Mouse (Mus musculus): ENCODE data around the gene Gm20683. TPM values are rescaled to one million over a fixed set of nuclear protein-coding genes. Genes with fewer than 3 reads are reported as not detected.
A peak's percentile ranks its signal among the peaks of the same experiment; 100 is the strongest.

The Gm20683 gene
- polyA plus RNA-seq (2015; fragmentation: Nextera tagmentation; extraction: Ambion mirVana), result 2.7 and 2.8 TPM in 2 replicates

- H3K9ac ChIP-seq (ENCODE audit: low read depth, low read length), result no peak within 1 kb of the TSS
- H3K27ac ChIP-seq, result no peak within 1 kb of the TSS
- H3K4me3 ChIP-seq (replicated peaks; ENCODE audit: low read depth, low read length), result no peak within 1 kb of the TSS
- 89% methylated on average over 22 of the region's 22 CpGs for WGBS
- no peaks in the 10 kb centered on the region for H3K27me3 ChIP-seq (ENCODE audit: insufficient read depth, low read length)
- H3K4me2 ChIP-seq (ENCODE audit: low read length), result no peak within 1 kb of the TSS
- DNase-seq (ENCODE audit: low spot score) (no peak), ATAC-seq (replicated peaks; ENCODE audit: low FRiP score, low read depth) (no peak)
- H3K9me3 ChIP-seq (replicated peaks; ENCODE audit: low read length), result no peaks in the 10 kb centered on the region
- H3K36me3 ChIP-seq (ENCODE audit: insufficient read depth, low read length), result peaks cover 36% of the 10 kb centered on the region
- peaks cover 16% of the 10 kb centered on the region for H3K4me1 ChIP-seq (replicated peaks; ENCODE audit: insufficient read depth, low read length)
- TF ChIP-seq CTCF (IDR thresholded peaks at IDR 0.05; ENCODE audit: low read depth), result no peak
These were observed at the start of gene Gm20683 for GRCm38 (mm10) chr17:25841117-25841880. TSS of gene Gm20683 (minus strand) at chr17:25841763.

- H3K4me2 ChIP-seq (ENCODE audit: low read length), result no peak overlapping the region
- H3K27ac ChIP-seq, result no peak overlapping the region
- no peak for TF ChIP-seq CTCF (IDR thresholded peaks at IDR 0.05; ENCODE audit: low read depth)
- H3K9me3 ChIP-seq (replicated peaks; ENCODE audit: low read length), result no peaks in the 10 kb centered on the region
- no peak overlapping the region for H3K4me3 ChIP-seq (replicated peaks; ENCODE audit: low read depth, low read length)
- 84% methylated on average over 3 of the region's 3 CpGs for WGBS
- H3K9ac ChIP-seq (ENCODE audit: low read depth, low read length), result no peak overlapping the region
- H3K36me3 ChIP-seq (ENCODE audit: insufficient read depth, low read length), result peaks cover 14% of the 10 kb centered on the region; the same call in 1 of the 2 replicates
- no peaks in the 10 kb centered on the region for H3K4me1 ChIP-seq (replicated peaks; ENCODE audit: insufficient read depth, low read length)
- H3K27me3 ChIP-seq (ENCODE audit: insufficient read depth, low read length), result no peaks in the 10 kb centered on the region
- DNase-seq (ENCODE audit: low spot score) (no peak), ATAC-seq (replicated peaks; ENCODE audit: low FRiP score, low read depth) (no peak)
These were observed 47.3 kb upstream of the Gm20683 start for GRCm38 (mm10) chr17:25888837-25889236.

GRCm38 (mm10) chr17:25887467-25887866, 45.9 kb upstream of the Gm20683 start:
- Histone ChIP-seq H3K4me2 (ENCODE audit: low read length) (no peak overlapping the region), H3K27me3 (ENCODE audit: insufficient read depth, low read length) (no peaks in the 10 kb centered on the region), H3K9ac (ENCODE audit: low read depth, low read length) (no peak overlapping the region), H3K27ac (no peak overlapping the region), H3K36me3 (ENCODE audit: insufficient read depth, low read length) (peaks cover 22% of the 10 kb centered on the region; the same call in 1 of the 2 replicates), H3K4me3 (replicated peaks; ENCODE audit: low read depth, low read length) (no peak overlapping the region), H3K9me3 (replicated peaks; ENCODE audit: low read length) (no peaks in the 10 kb centered on the region), H3K4me1 (replicated peaks; ENCODE audit: insufficient read depth, low read length) (no peaks in the 10 kb centered on the region)
- ATAC-seq (replicated peaks; ENCODE audit: low FRiP score, low read depth) (no peak), DNase-seq (ENCODE audit: low spot score) (no peak)
- TF ChIP-seq CTCF (IDR thresholded peaks at IDR 0.05; ENCODE audit: low read depth), result no peak
- WGBS, result 87% methylated on average over 10 of the region's 10 CpGs

- Histone ChIP-seq H3K27me3 (ENCODE audit: insufficient read depth, low read length) (no peaks in the 10 kb centered on the region), H3K27ac (no peak overlapping the region), H3K4me2 (ENCODE audit: low read length) (no peak overlapping the region), H3K36me3 (ENCODE audit: insufficient read depth, low read length) (peaks cover 22% of the 10 kb centered on the region; the same call in 1 of the 2 replicates), H3K4me3 (replicated peaks; ENCODE audit: low read depth, low read length) (no peak overlapping the region), H3K9me3 (replicated peaks; ENCODE audit: low read length) (no peaks in the 10 kb centered on the region), H3K9ac (ENCODE audit: low read depth, low read length) (no peak overlapping the region), H3K4me1 (replicated peaks; ENCODE audit: insufficient read depth, low read length) (no peaks in the 10 kb centered on the region)
- ATAC-seq (replicated peaks; ENCODE audit: low FRiP score, low read depth) (no peak), DNase-seq (ENCODE audit: low spot score) (no peak)
- no peak for TF ChIP-seq CTCF (IDR thresholded peaks at IDR 0.05; ENCODE audit: low read depth)
These were observed 45.2 kb upstream of the Gm20683 start for GRCm38 (mm10) chr17:25886806-25887205.

- no peak for ATAC-seq (replicated peaks; ENCODE audit: low FRiP score, low read depth)
- no peaks in the 10 kb centered on the region for H3K4me1 ChIP-seq (replicated peaks; ENCODE audit: insufficient read depth, low read length)
- H3K9ac ChIP-seq (ENCODE audit: low read depth, low read length), result no peak overlapping the region
- H3K4me3 ChIP-seq (replicated peaks; ENCODE audit: low read depth, low read length), result no peak overlapping the region
- H3K36me3 ChIP-seq (ENCODE audit: insufficient read depth, low read length), result peaks cover 22% of the 10 kb centered on the region; the same call in 1 of the 2 replicates
- TF ChIP-seq CTCF (IDR thresholded peaks at IDR 0.05; ENCODE audit: low read depth), result peak; percentile 67
- no peaks in the 10 kb centered on the region for H3K27me3 ChIP-seq (ENCODE audit: insufficient read depth, low read length)
- peak; percentile 32 for DNase-seq (ENCODE audit: low spot score)
- no peaks in the 10 kb centered on the region for H3K9me3 ChIP-seq (replicated peaks; ENCODE audit: low read length)
- WGBS, result 70% methylated on average over 4 of the region's 4 CpGs
- H3K4me2 ChIP-seq (ENCODE audit: low read length), result no peak overlapping the region
- H3K27ac ChIP-seq, result no peak overlapping the region
These were observed 44.1 kb upstream of the Gm20683 start for GRCm38 (mm10) chr17:25885636-25886035.

GRCm38 (mm10) chr17:25883824-25884223, 42.3 kb upstream of the Gm20683 start:
- H3K4me2 ChIP-seq (ENCODE audit: low read length), result no peak overlapping the region
- peak; percentile 47; the same call in 1 of the 2 replicates for TF ChIP-seq CTCF (IDR thresholded peaks at IDR 0.05; ENCODE audit: low read depth)
- H3K9ac ChIP-seq (ENCODE audit: low read depth, low read length), result no peak overlapping the region
- H3K36me3 ChIP-seq (ENCODE audit: insufficient read depth, low read length), result peaks cover 24% of the 10 kb centered on the region; the same call in 1 of the 2 replicates
- H3K27ac ChIP-seq, result no peak overlapping the region
- ATAC-seq (replicated peaks; ENCODE audit: low FRiP score, low read depth), result no peak
- H3K4me1 ChIP-seq (replicated peaks; ENCODE audit: insufficient read depth, low read length), result 0 out of 2 replicates have a peak, but pooled peaks cover 8% of the 10 kb centered on the region
- no peaks in the 10 kb centered on the region for H3K9me3 ChIP-seq (replicated peaks; ENCODE audit: low read length)
- H3K27me3 ChIP-seq (ENCODE audit: insufficient read depth, low read length), result no peaks in the 10 kb centered on the region
- no peak overlapping the region for H3K4me3 ChIP-seq (replicated peaks; ENCODE audit: low read depth, low read length)
- 88% methylated on average over 3 of the region's 3 CpGs for WGBS
- no peak for DNase-seq (ENCODE audit: low spot score)

Data from kidney, postnatal 0 days (tissue).